Mouse (Mus musculus) liver (tissue): ENCODE data around the gene Rac1.
A peak's percentile ranks its signal among the peaks of the same experiment; 100 is the strongest.
"Not testable (repeated sequence)": the region's sequence is repeated elsewhere in the genome, so short reads cannot be mapped to it uniquely, and the experiment has no call there.

Experiments used
- DNase-seq: peaks from one replicate; pipeline ENCODE4 v3.0.0-alpha.2; 2020; ENCODE audit warnings: mixed read lengths

The Rac1 gene

GRCm38 (mm10) chr5:143527486-143528307 lies at the start of gene Rac1:
Gene Rac1 (minus strand): TSS chr5:143528036.
- peak; percentile 97 for DNase-seq

- no peak for DNase-seq
These were observed 46.7 kb upstream of the Rac1 start for GRCm38 (mm10) chr5:143574261-143575178.

- DNase-seq, result no peak
These were observed 45.2 kb upstream of the Rac1 start for GRCm38 (mm10) chr5:143573067-143573466.

GRCm38 (mm10) chr5:143572195-143572594 lies 44.4 kb upstream of the Rac1 start:
- no peak for DNase-seq

- peak; percentile 93 for DNase-seq
These were observed 40.0 kb upstream of the Rac1 start for GRCm38 (mm10) chr5:143567860-143568259.

- DNase-seq, result peak; percentile 85
These were observed 39.4 kb upstream of the Rac1 start for GRCm38 (mm10) chr5:143567258-143567670.

- DNase-seq, result not testable (repeated sequence)
These were observed 39.0 kb upstream of the Rac1 start for GRCm38 (mm10) chr5:143566804-143567203.

GRCm38 (mm10) chr5:143561544-143562185 lies 33.8 kb upstream of the Rac1 start:
- DNase-seq, result peak; percentile 88

GRCm38 (mm10) chr5:143561009-143561408 lies 33.2 kb upstream of the Rac1 start:
- DNase-seq, result no peak

- DNase-seq, result no peak
These were observed 30.9 kb upstream of the Rac1 start for GRCm38 (mm10) chr5:143558731-143559130.

- no peak for DNase-seq
These were observed 27.4 kb upstream of the Rac1 start for GRCm38 (mm10) chr5:143555233-143555632.

GRCm38 (mm10) chr5:143552911-143553310 lies 25.1 kb upstream of the Rac1 start:
- DNase-seq, result no peak

GRCm38 (mm10) chr5:143548922-143549321 lies 21.1 kb upstream of the Rac1 start:
- not testable (repeated sequence) for DNase-seq

- peak; percentile 99 for DNase-seq
These were observed 20.6 kb upstream of the Rac1 start for GRCm38 (mm10) chr5:143548401-143548846.

GRCm38 (mm10) chr5:143547866-143548265 lies 20.0 kb upstream of the Rac1 start:
- no peak for DNase-seq

- peak; percentile 87 for DNase-seq
These were observed 19.5 kb upstream of the Rac1 start for GRCm38 (mm10) chr5:143547384-143547783.

- DNase-seq, result no peak
These were observed 11.3 kb upstream of the Rac1 start for GRCm38 (mm10) chr5:143539111-143539510.

- no peak for DNase-seq
These were observed 9.2 kb upstream of the Rac1 start for GRCm38 (mm10) chr5:143537022-143537421.

GRCm38 (mm10) chr5:143534922-143535321 lies 7.1 kb upstream of the Rac1 start:
- DNase-seq, result no peak

GRCm38 (mm10) chr5:143530715-143531114 lies 2.9 kb upstream of the Rac1 start:
- DNase-seq, result no peak

GRCm38 (mm10) chr5:143528308-143528683 lies 460 bp upstream of the Rac1 start:
- no peak for DNase-seq

- DNase-seq, result peak; percentile 53
These were observed 1.0 kb downstream of the Rac1 start for GRCm38 (mm10) chr5:143526698-143527331.
